Mouse (Mus musculus) stomach, postnatal 0 days (tissue): ENCODE data around the gene Rexo5.

Source experiments
- CTCF ChIP-seq: IDR thresholded peaks from 2 replicates; pipeline ENCODE4 v1.5.1; 2016; ENCODE audit warnings: antibody characterized with exemption, low read depth, mild to moderate bottlenecking, moderate library complexity
- EP300 ChIP-seq: optimal IDR thresholded peaks from 2 replicates; pipeline ENCODE3; 2016; ENCODE audit warnings: antibody characterized with exemption

DNA sequence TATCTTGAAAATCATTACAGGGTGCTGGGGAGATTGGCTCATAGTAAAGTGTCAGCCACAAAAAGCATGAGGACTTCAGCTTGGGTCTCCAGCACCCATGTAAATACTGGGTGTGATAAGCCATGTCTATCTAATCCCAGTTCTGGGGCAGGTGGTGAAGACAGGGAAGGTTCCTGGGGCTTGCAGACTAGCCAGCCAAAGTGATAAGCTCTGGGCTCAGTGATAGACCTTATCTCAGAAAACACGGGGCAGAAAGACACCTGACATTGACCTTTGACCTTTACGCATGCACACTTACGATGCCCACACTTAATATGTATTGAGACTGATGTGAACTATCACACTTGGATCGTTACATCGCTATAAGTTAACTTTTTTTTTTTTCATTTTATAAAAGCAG, 70.7 kb downstream of the Rexo5 start:
- no peak for TF ChIP-seq CTCF
- TF ChIP-seq EP300, result no peak
